Mouse (Mus musculus): ENCODE data around the gene Slc2a5.

DNA sequence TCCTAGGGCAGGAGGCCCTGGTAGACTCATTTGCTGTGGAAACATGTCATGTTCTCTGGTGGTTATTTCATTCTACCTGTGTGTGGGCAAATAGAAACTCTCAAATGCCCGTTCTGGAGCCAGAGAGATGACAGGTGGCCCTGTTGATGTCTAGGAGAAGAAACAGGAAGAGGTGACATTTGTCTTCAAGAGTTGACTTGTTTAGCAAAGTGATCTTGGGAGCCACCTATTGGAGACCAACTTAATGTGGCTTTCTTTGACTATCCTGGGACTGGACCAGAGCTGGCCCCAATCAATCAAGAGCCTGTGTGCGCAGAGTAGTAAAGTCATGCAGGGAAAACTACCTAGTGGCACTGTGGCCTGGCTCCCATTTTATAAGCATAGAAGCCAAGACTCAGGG lies 40.4 kb downstream of the Slc2a5 start:
- no peak for TF ChIP-seq EP300 (IDR thresholded peaks at IDR 0.05; ENCODE audit: low read depth)
- TF ChIP-seq CTCF (IDR thresholded peaks at IDR 0.05; ENCODE audit: low read depth): no peak

Measured in liver, embryonic 14.5 days (tissue).